Mouse (Mus musculus) forebrain, embryonic 11.5 days (tissue): ENCODE results near the gene Emc7. TPM values are rescaled to one million over a fixed set of nuclear protein-coding genes. Genes with fewer than 3 reads are reported as not detected.
A peak's percentile ranks its signal among the peaks of the same experiment; 100 is the strongest.

Source experiments
- ATAC-seq: fragments of 200-750 bp; cut with Nextera tagmentation; replicated peaks from 2 replicates; pipeline ENCODE4 v1.8.0; 2017; ENCODE audit warnings: moderate TSS enrichment; ENCODE audit not compliant: low FRiP score
- DNase-seq: peaks from one replicate; pipeline ENCODE4 v3.0.0-alpha.2; 2017; ENCODE audit warnings: low spot score
- H3K27ac ChIP-seq: fragments of 300-500 bp; sonication (generic); 2 replicates; pipeline ENCODE4 v1.5.1; 2014; ENCODE audit warnings: low read depth, low read length
- H3K27me3 ChIP-seq: fragments of 300-500 bp; sonication (generic); 2 replicates; pipeline ENCODE4 v1.6.1; 2014; ENCODE audit warnings: mild to moderate bottlenecking, low read length, mixed read lengths; ENCODE audit not compliant: control insufficient read depth, insufficient read depth
- H3K36me3 ChIP-seq: fragments of 300-500 bp; sonication (generic); 2 replicates; pipeline ENCODE4 v1.6.1; 2014; ENCODE audit warnings: mild to moderate bottlenecking, low read length, moderate library complexity, mixed read lengths; ENCODE audit not compliant: control insufficient read depth, insufficient read depth
- H3K4me1 ChIP-seq: fragments of 300-500 bp; sonication (generic); replicated peaks from 2 replicates; pipeline ENCODE4 v1.6.1; 2014; ENCODE audit warnings: low read length, mixed read lengths; ENCODE audit not compliant: control insufficient read depth, insufficient read depth
- H3K4me2 ChIP-seq: fragments of 300-500 bp; sonication (generic); 2 replicates; pipeline ENCODE4 v1.6.1; 2014; ENCODE audit warnings: low read depth, mild to moderate bottlenecking, low read length, moderate library complexity, mixed read lengths; ENCODE audit not compliant: severe bottlenecking
- H3K4me3 ChIP-seq: fragments of 300-500 bp; sonication (generic); 2 replicates; pipeline ENCODE4 v1.5.1; 2014; ENCODE audit warnings: low read depth, low read length
- H3K9ac ChIP-seq: fragments of 300-500 bp; sonication (generic); 2 replicates; pipeline ENCODE4 v1.6.1; 2014; ENCODE audit warnings: low read length
- H3K9me3 ChIP-seq: fragments of 300-500 bp; sonication (generic); 2 replicates; pipeline ENCODE4 v1.6.1; 2016; ENCODE audit warnings: low read length, mixed read lengths; ENCODE audit not compliant: control insufficient read depth
- WGBS: fragments of 180-500 bp; shearing (Covaris S2); extraction: QIAGEN DNeasy Blood & Tissue Kit; methylation state at CpG from one replicate; pipeline ENCODE4 v1.1.7; 2014; 5-methylcytosine and 5-hydroxymethylcytosine counted together
- polyA plus RNA-seq: library from polyadenylated mRNA; unstranded; fragments of >200 nt; fragmentation: Nextera tagmentation; extraction: Ambion mirVana; gene quantifications from 2 replicates; pipeline ENCODE4 v1.2.1, GENCODE M21; 2014

Gene Emc7
- polyA plus RNA-seq, 1 experiment from 2014 or later = 11.6 TPM

DNA sequence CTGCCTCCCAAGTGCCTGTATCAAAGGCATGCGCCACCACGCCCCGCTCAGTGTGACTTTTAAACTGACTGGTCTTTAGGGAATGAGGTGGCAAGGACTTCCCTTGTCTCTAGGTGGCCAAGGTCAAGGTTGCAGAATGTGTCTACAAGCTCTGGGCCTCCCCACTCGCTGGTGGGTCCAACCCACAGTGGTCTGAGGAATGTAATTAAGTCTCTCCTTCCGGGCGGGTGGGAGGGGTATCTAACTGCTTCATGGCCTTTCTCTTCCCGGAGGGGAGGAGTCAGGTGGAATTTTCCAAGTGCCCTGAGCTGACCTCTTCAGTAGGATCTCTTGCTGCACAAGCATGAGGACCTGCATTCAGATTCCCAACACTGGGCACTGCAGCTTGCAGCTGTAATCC lies 43.1 kb downstream of the Emc7 start:
- no peak overlapping the region for H3K27ac ChIP-seq
- H3K36me3 ChIP-seq = no peaks in the 10 kb centered on the region
- ATAC-seq (no peak), DNase-seq (no peak)
- H3K27me3 ChIP-seq = no peaks in the 10 kb centered on the region
- no peaks in the 10 kb centered on the region; the same call in 1 of the 2 replicates for H3K4me1 ChIP-seq
- WGBS = 75% methylated on average over 7 of the region's 7 CpGs
- no peak overlapping the region for H3K4me2 ChIP-seq
- no peak overlapping the region for H3K9ac ChIP-seq
- H3K9me3 ChIP-seq = no peaks in the 10 kb centered on the region
- no peak overlapping the region for H3K4me3 ChIP-seq

DNA sequence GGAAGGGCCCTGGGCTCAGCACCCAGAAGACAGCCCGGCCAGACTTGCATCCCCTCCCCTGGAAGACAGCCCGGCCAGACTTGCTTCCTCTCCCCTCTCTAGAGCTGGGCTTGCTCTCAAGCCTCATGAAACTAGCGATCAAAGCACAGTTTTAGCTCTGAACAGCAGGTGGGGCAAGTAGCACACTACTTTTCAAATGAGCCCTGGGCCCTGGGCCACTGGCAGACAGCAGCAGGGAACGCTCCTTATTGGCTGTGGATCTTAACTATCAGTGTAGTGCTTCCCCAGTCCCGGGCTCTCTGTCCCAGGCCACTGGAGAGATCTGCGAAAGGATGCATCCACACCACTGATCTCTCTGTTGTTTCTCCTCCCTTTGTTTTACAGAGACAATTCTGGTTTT lies 46.4 kb downstream of the Emc7 start:
- H3K27me3 ChIP-seq = no peaks in the 10 kb centered on the region
- H3K27ac ChIP-seq = no peak overlapping the region
- H3K36me3 ChIP-seq = no peaks in the 10 kb centered on the region
- H3K4me2 ChIP-seq = no peak overlapping the region
- peak; percentile 80 for DNase-seq
- no peaks in the 10 kb centered on the region; the same call in 1 of the 2 replicates for H3K4me1 ChIP-seq
- 9% methylated on average over 6 of the region's 6 CpGs for WGBS
- no peak overlapping the region for H3K4me3 ChIP-seq
- no peaks in the 10 kb centered on the region for H3K9me3 ChIP-seq
- H3K9ac ChIP-seq = no peak overlapping the region; the same call in none of the 2 replicates
- ATAC-seq = peak; percentile 91

DNA sequence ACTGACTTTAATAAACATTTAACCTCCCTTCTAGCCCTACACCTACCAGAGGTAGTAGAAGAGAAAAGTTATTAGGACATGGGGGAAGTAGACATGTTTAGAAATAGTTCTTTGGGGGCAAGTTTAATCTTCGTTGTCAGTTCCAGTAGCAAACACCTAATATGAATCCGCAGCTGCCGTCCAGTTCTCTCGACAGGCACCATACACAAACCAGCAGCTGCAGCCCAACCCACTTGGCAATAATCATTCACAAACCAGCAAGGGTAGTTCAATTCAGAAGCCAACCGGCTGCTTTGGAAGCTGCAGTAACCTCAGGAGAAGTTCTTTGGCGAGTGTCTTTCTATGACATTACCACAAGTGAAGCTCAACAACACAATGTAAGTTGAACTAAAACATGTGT lies 49.2 kb downstream of the Emc7 start:
- no peaks in the 10 kb centered on the region for H3K36me3 ChIP-seq
- ATAC-seq (no peak), DNase-seq (no peak)
- no peak overlapping the region for H3K4me3 ChIP-seq
- no peak overlapping the region for H3K4me2 ChIP-seq
- no peak overlapping the region for H3K27ac ChIP-seq
- 91% methylated on average over 6 of the region's 6 CpGs for WGBS
- H3K4me1 ChIP-seq = no peaks in the 10 kb centered on the region; the same call in 1 of the 2 replicates
- H3K27me3 ChIP-seq = no peaks in the 10 kb centered on the region
- H3K9ac ChIP-seq = no peak overlapping the region
- no peaks in the 10 kb centered on the region for H3K9me3 ChIP-seq

DNA sequence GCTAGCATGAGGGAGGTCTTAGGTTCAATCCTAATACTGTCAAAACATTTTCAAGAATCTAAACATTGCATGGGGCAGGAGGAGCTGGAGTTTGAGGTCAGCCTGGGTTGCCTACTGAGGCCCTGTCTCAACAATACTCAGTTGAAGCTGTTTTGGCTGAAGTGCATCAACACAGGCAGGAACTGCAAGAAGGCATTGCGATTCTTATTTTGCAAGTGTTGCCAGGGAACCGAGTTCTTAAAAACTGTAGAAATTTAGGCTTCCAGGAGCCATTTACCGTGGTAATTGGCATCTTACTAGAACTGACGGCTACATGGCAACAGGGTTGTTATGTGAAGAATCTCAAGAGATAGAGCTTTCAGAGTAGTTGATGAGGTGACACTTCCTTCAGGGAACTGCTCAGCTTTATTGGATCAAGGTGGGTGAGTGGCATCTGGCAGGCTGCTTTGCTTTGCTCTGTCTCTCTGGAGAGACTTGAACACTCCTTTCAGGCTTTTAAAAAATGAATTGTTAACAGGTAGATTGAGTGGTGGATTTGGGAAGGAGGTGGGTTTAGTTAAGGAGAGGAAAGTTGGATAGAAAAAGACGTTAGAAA lies 52.1 kb downstream of the Emc7 start:
- no peak overlapping the region for H3K9ac ChIP-seq
- no peaks in the 10 kb centered on the region for H3K36me3 ChIP-seq
- no peaks in the 10 kb centered on the region for H3K9me3 ChIP-seq
- no peak overlapping the region for H3K27ac ChIP-seq
- DNase-seq (no peak), ATAC-seq (no peak)
- WGBS = 79% methylated on average over 5 of the region's 5 CpGs
- no peak overlapping the region for H3K4me3 ChIP-seq
- H3K27me3 ChIP-seq = no peaks in the 10 kb centered on the region
- H3K4me1 ChIP-seq = no peaks in the 10 kb centered on the region
- H3K4me2 ChIP-seq = no peak overlapping the region

DNA sequence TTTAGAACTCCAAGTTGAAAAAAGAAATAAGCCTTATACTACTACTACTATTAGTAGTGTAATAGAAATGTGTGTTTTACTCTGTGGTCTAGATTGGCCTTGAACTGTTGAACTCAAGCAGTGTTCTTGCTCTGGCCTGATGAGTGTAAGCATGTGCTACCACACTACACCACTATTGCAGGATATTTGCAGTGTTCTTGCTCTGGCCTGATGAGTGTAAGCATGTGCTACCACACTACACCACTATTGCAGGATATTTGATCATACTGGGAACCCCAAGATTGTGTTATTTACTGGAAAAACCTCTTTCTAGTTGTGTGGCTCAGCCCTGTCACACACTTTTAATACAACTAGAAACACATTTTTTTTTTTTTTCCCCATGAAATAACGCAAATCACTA lies 52.6 kb downstream of the Emc7 start:
- H3K36me3 ChIP-seq = no peaks in the 10 kb centered on the region
- H3K4me1 ChIP-seq = no peaks in the 10 kb centered on the region
- no peak for DNase-seq
- H3K4me3 ChIP-seq = no peak overlapping the region
- WGBS = 97% methylated on average over 1 of the region's 1 CpGs
- no peak overlapping the region for H3K9ac ChIP-seq
- no peak for ATAC-seq
- no peak overlapping the region for H3K4me2 ChIP-seq
- no peaks in the 10 kb centered on the region for H3K9me3 ChIP-seq
- no peaks in the 10 kb centered on the region for H3K27me3 ChIP-seq
- H3K27ac ChIP-seq = no peak overlapping the region

- H3K4me3 ChIP-seq = no peak overlapping the region
- DNase-seq (no peak), ATAC-seq (no peak)
- no peaks in the 10 kb centered on the region for H3K9me3 ChIP-seq
- no peaks in the 10 kb centered on the region for H3K4me1 ChIP-seq
- H3K4me2 ChIP-seq = no peak overlapping the region
- no peak overlapping the region for H3K9ac ChIP-seq
- no peaks in the 10 kb centered on the region for H3K36me3 ChIP-seq
- H3K27ac ChIP-seq = no peak overlapping the region
- H3K27me3 ChIP-seq = no peaks in the 10 kb centered on the region
- WGBS = 89% methylated on average over 4 of the region's 4 CpGs
These were observed 55.3 kb downstream of the Emc7 start for GRCm38 (mm10) chr2:112510140-112510539.

DNA sequence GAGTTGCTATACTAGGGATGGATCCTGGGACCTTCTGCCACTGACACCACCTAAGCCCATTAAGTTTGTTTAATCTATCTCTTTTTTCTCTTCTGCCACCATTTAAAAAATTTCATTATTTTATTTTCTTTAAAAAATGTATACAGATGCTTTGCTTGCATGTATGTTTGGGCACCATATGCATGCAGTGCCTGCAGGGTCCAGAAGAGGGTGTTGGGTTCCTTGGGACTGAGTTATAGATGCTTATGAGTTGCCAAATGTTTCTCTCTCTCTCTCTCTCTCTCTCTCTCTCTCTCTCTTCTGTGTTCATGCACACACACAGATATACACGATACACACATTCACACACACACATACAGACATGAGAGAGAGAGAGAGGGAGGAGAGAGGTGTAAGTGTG lies 58.2 kb downstream of the Emc7 start:
- Histone ChIP-seq H3K36me3 (no peaks in the 10 kb centered on the region), H3K27ac (no peak overlapping the region), H3K4me3 (no peak overlapping the region), H3K9me3 (no peaks in the 10 kb centered on the region), H3K27me3 (no peaks in the 10 kb centered on the region), H3K4me1 (no peaks in the 10 kb centered on the region), H3K4me2 (no peak overlapping the region), H3K9ac (no peak overlapping the region)
- ATAC-seq (no peak), DNase-seq (no peak)
- 76% methylated on average over 1 of the region's 1 CpGs for WGBS

DNA sequence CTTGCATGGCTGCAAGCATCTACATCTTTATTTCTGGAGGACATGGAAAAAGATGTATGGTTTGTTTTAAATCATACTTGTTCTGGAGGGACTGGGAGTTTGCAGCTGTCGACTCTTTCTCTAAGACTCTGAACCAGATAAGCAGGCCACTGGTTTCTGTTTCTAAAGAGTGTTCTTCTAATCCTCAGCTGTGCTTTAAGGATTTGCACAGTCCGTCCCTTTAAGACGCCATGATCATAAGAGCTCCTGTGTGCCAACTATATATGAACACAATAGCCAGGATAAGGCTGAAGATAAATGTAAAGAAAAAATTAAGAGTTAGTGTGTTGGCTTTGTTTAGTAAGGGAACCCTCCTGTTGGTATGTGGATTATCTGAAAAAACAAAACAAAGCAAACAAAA lies 61.9 kb downstream of the Emc7 start:
- Histone ChIP-seq H3K36me3 (no peaks in the 10 kb centered on the region), H3K27ac (no peak overlapping the region), H3K4me1 (no peaks in the 10 kb centered on the region), H3K27me3 (no peaks in the 10 kb centered on the region), H3K4me3 (no peak overlapping the region), H3K4me2 (no peak overlapping the region), H3K9me3 (no peaks in the 10 kb centered on the region; the same call in 1 of the 2 replicates), H3K9ac (no peak overlapping the region)
- ATAC-seq (no peak), DNase-seq (no peak)
- 82% methylated on average over 3 of the region's 3 CpGs for WGBS

GRCm38 (mm10) chr2:112517218-112517617 lies 62.4 kb downstream of the Emc7 start:
- H3K9ac ChIP-seq = no peak overlapping the region
- DNase-seq = no peak
- no peak for ATAC-seq
- H3K36me3 ChIP-seq = no peaks in the 10 kb centered on the region
- H3K4me3 ChIP-seq = no peak overlapping the region
- H3K27me3 ChIP-seq = no peaks in the 10 kb centered on the region
- WGBS = 89% methylated on average over 3 of the region's 3 CpGs
- H3K9me3 ChIP-seq = no peaks in the 10 kb centered on the region; the same call in 1 of the 2 replicates
- H3K4me2 ChIP-seq = no peak overlapping the region
- no peaks in the 10 kb centered on the region for H3K4me1 ChIP-seq
- no peak overlapping the region for H3K27ac ChIP-seq
